Mouse (Mus musculus) intestine, postnatal 0 days (tissue): Measurements from ENCODE around the gene Unc45b. TPM values are rescaled to one million over a fixed set of nuclear protein-coding genes. Genes with fewer than 3 reads are reported as not detected.
A peak's percentile ranks its signal among the peaks of the same experiment; 100 is the strongest.
"Not testable (repeated sequence)": the region's sequence is repeated elsewhere in the genome, so short reads cannot be mapped to it uniquely, and the experiment has no call there.

ENCODE experiments used
- ATAC-seq: fragments of 200-750 bp; cut with Nextera tagmentation; 2 replicates; pipeline ENCODE4 v1.8.0; 2017; ENCODE audit warnings: mild to moderate bottlenecking, moderate TSS enrichment, moderate library complexity
- H3K27ac ChIP-seq: fragments of 300-500 bp; sonication (generic); 2 replicates; pipeline ENCODE4 v1.5.1; 2014; ENCODE audit warnings: mild to moderate bottlenecking, low read depth, low read length, moderate library complexity
- H3K27me3 ChIP-seq: fragments of 300-500 bp; sonication (generic); replicated peaks from 2 replicates; pipeline ENCODE4 v1.6.1; 2014; ENCODE audit warnings: low read length, mixed read lengths; ENCODE audit not compliant: control insufficient read depth, insufficient read depth
- H3K36me3 ChIP-seq: fragments of 300-500 bp; sonication (generic); 2 replicates; pipeline ENCODE4 v1.6.1; 2014; ENCODE audit warnings: mild to moderate bottlenecking, moderate library complexity; ENCODE audit not compliant: control insufficient read depth, insufficient read depth
- H3K4me1 ChIP-seq: fragments of 300-500 bp; sonication (generic); replicated peaks from 2 replicates; pipeline ENCODE4 v1.6.1; 2014; ENCODE audit warnings: antibody characterized with exemption, low read length, mixed read lengths; ENCODE audit not compliant: control insufficient read depth, insufficient read depth
- H3K4me2 ChIP-seq: fragments of 300-500 bp; sonication (generic); replicated peaks from 2 replicates; pipeline ENCODE4 v1.6.1; 2014; ENCODE audit warnings: low read depth, mild to moderate bottlenecking, moderate library complexity
- H3K4me3 ChIP-seq: fragments of 300-500 bp; sonication (generic); 2 replicates; pipeline ENCODE4 v1.5.1; 2014; ENCODE audit warnings: low read depth, low read length
- H3K9ac ChIP-seq: fragments of 300-500 bp; sonication (generic); 2 replicates; pipeline ENCODE4 v1.6.1; 2014; ENCODE audit warnings: mild to moderate bottlenecking, low read depth, low read length
- H3K9me3 ChIP-seq: fragments of 300-500 bp; sonication (generic); 2 replicates; pipeline ENCODE4 v1.6.1; 2016; ENCODE audit warnings: mixed run types; ENCODE audit not compliant: control insufficient read depth
- CTCF ChIP-seq: sonication (generic); IDR thresholded peaks from 2 replicates; pipeline ENCODE4 v1.5.1; 2016; ENCODE audit warnings: low read depth, mild to moderate bottlenecking, control low read depth, antibody characterized with exemption, moderate library complexity
- WGBS: fragments of 180-500 bp; shearing (Covaris S2); extraction: QIAGEN DNeasy Blood & Tissue Kit; methylation state at CpG from one replicate; pipeline ENCODE4 v1.1.7; 2014; 5-methylcytosine and 5-hydroxymethylcytosine counted together
- polyA plus RNA-seq: library from polyadenylated mRNA; unstranded; fragments of >200 nt; fragmentation: Nextera tagmentation; extraction: Ambion mirVana; gene quantifications from 2 replicates; pipeline ENCODE4 v1.2.1, GENCODE M21; 2015

Gene Unc45b
- polyA plus RNA-seq, 1 experiment from 2014 or later, result 1.9 TPM

GRCm38 (mm10) chr11:82962215-82962614, 51.9 kb downstream of the Unc45b start:
- Histone ChIP-seq H3K9ac (no peak overlapping the region), H3K27me3 (no peaks in the 10 kb centered on the region), H3K27ac (no peak overlapping the region), H3K4me1 (no peaks in the 10 kb centered on the region), H3K9me3 (no peaks in the 10 kb centered on the region), H3K36me3 (no peaks in the 10 kb centered on the region), H3K4me2 (no peak overlapping the region), H3K4me3 (no peak overlapping the region)
- 82% methylated on average over 8 of the region's 8 CpGs for WGBS
- no peak for ATAC-seq
- TF ChIP-seq CTCF, result no peak

GRCm38 (mm10) chr11:82970712-82971589, 60.6 kb downstream of the Unc45b start:
- WGBS, result 13% methylated on average over 31 of the region's 31 CpGs
- ATAC-seq, result no peak
- no peak overlapping the region for H3K9ac ChIP-seq

GRCm38 (mm10) chr11:82971590-82971974, 61.2 kb downstream of the Unc45b start:
- Histone ChIP-seq H3K4me1 (no peaks in the 10 kb centered on the region), H3K4me2 (peak overlapping the region; percentile 54; the same call in 1 of the 2 replicates), H3K9me3 (no peaks in the 10 kb centered on the region), H3K36me3 (no peaks in the 10 kb centered on the region), H3K27ac (no peak overlapping the region), H3K27me3 (no peaks in the 10 kb centered on the region), H3K9ac (no peak overlapping the region), H3K4me3 (no peak overlapping the region)
- WGBS, result 76% methylated on average over 11 of the region's 11 CpGs
- no peak for TF ChIP-seq CTCF
- ATAC-seq, result no peak

More at GRCm38 (mm10) chr11:82970712-82971589, 60.6 kb downstream of the Unc45b start:
- H3K36me3 ChIP-seq, result no peaks in the 10 kb centered on the region
- peak overlapping the region; percentile 7; the same call in 1 of the 2 replicates for H3K4me3 ChIP-seq
- H3K9me3 ChIP-seq, result no peaks in the 10 kb centered on the region
- no peaks in the 10 kb centered on the region for H3K27me3 ChIP-seq
- no peak overlapping the region for H3K27ac ChIP-seq
- peak overlapping the region; percentile 54 for H3K4me2 ChIP-seq
- H3K4me1 ChIP-seq, result no peaks in the 10 kb centered on the region
- peak; percentile 73 for TF ChIP-seq CTCF

GRCm38 (mm10) chr11:82973916-82974315, 63.6 kb downstream of the Unc45b start:
- no peaks in the 10 kb centered on the region for H3K27me3 ChIP-seq
- TF ChIP-seq CTCF, result no peak
- ATAC-seq, result no peak
- H3K4me1 ChIP-seq, result no peaks in the 10 kb centered on the region
- H3K9ac ChIP-seq, result no peak overlapping the region
- WGBS, result 41% methylated on average over 5 of the region's 5 CpGs
- no peaks in the 10 kb centered on the region for H3K9me3 ChIP-seq
- 0 out of 2 replicates have a peak, but pooled peaks cover 3% of the 10 kb centered on the region for H3K36me3 ChIP-seq
- no peak overlapping the region for H3K4me2 ChIP-seq
- no peak overlapping the region for H3K27ac ChIP-seq
- no peak overlapping the region for H3K4me3 ChIP-seq

GRCm38 (mm10) chr11:82982409-82982808, 72.1 kb downstream of the Unc45b start:
- ATAC-seq, H3K9ac ChIP-seq, H3K4me1 ChIP-seq, H3K27me3 ChIP-seq, H3K27ac ChIP-seq, H3K4me3 ChIP-seq, H3K36me3 ChIP-seq, H3K4me2 ChIP-seq, H3K9me3 ChIP-seq: not testable (repeated sequence)
- 84% methylated on average over 2 of the region's 2 CpGs for WGBS

GRCm38 (mm10) chr11:82983193-82983592, 72.8 kb downstream of the Unc45b start:
- Histone ChIP-seq H3K9ac (no peak overlapping the region), H3K4me1 (no peaks in the 10 kb centered on the region), H3K27me3 (no peaks in the 10 kb centered on the region), H3K9me3 (no peaks in the 10 kb centered on the region), H3K4me2 (no peak overlapping the region), H3K4me3 (no peak overlapping the region), H3K27ac (no peak overlapping the region), H3K36me3 (peaks cover 6% of the 10 kb centered on the region; the same call in 1 of the 2 replicates)
- TF ChIP-seq CTCF, result no peak
- 87% methylated on average over 17 of the region's 17 CpGs for WGBS
- no peak for ATAC-seq
